Mouse (Mus musculus) C2C12 (cell line): ENCODE measurements around the gene Lce1e. TPM values are rescaled to one million over a fixed set of nuclear protein-coding genes. Genes with fewer than 3 reads are reported as not detected.
"Not testable (repeated sequence)": the region's sequence is repeated elsewhere in the genome, so short reads cannot be mapped to it uniquely, and the experiment has no call there.

Experiments
- H3K27me3 ChIP-seq: one replicate; pipeline ENCODE4 v1.6.1; 2011; ENCODE audit not compliant: control insufficient read depth, insufficient read depth, insufficient read length
- H3K36me3 ChIP-seq: one replicate; pipeline ENCODE4 v1.6.1; 2011; ENCODE audit not compliant: control insufficient read depth, insufficient read depth
- H3K4me3 ChIP-seq: one replicate; pipeline ENCODE4 v1.5.1; 2011; ENCODE audit warnings: mild to moderate bottlenecking, control low read depth; ENCODE audit not compliant: poor library complexity, insufficient read depth, severe bottlenecking
- H3K79me2 ChIP-seq: one replicate; pipeline ENCODE4 v1.6.1; 2011; ENCODE audit not compliant: control insufficient read depth, insufficient read depth
- H3K79me3 ChIP-seq: one replicate; pipeline ENCODE4 v1.6.1; 2011; ENCODE audit warnings: low read depth, control low read depth
- H3ac ChIP-seq: one replicate; pipeline ENCODE3; 2011; ENCODE audit warnings: low read depth; ENCODE audit not compliant: control insufficient read depth, insufficient read length
- CEBPB ChIP-seq: IDR thresholded peaks from one replicate; pipeline ENCODE4 v1.6.1; 2011; ENCODE audit warnings: low read depth, mild to moderate bottlenecking, control low read depth, moderate library complexity
- CTCF ChIP-seq: IDR thresholded peaks from one replicate; pipeline ENCODE4 v1.5.1; 2011; ENCODE audit not compliant: control insufficient read depth, insufficient read depth, insufficient read length
- FOSL1 ChIP-seq: IDR thresholded peaks from one replicate; pipeline ENCODE4 v1.8.0; 2011; ENCODE audit warnings: mild to moderate bottlenecking, low read length; ENCODE audit not compliant: poor library complexity, insufficient read depth, severe bottlenecking
- MAX ChIP-seq: IDR thresholded peaks from one replicate; pipeline ENCODE4 v1.6.1; 2011; ENCODE audit warnings: mild to moderate bottlenecking, control low read depth
- MYOD1 ChIP-seq: IDR thresholded peaks from one replicate; pipeline ENCODE4 v1.6.1; 2011; ENCODE audit warnings: low read depth; ENCODE audit not compliant: control insufficient read depth, insufficient read length
- MYOG ChIP-seq: IDR thresholded peaks from one replicate; pipeline ENCODE4 v1.6.1; 2011; ENCODE audit not compliant: control insufficient read depth, insufficient read length; ENCODE audit errors: extremely low read depth
- USF1 ChIP-seq: IDR thresholded peaks from one replicate; pipeline ENCODE4 v1.6.1; 2011; ENCODE audit warnings: low read depth, mild to moderate bottlenecking, control low read depth, moderate library complexity
- polyA plus RNA-seq: library from polyadenylated mRNA; unstranded; fragments of >200 nt; fragmentation: generic; extraction: Trizol; gene quantifications from one replicate; pipeline ENCODE4 v1.2.1, GENCODE M21; 2012; ENCODE audit warnings: missing spikeins

Gene Lce1e
- polyA plus RNA-seq, 1 experiment: not detected

- Histone ChIP-seq H3K4me3 (no peak overlapping the region), H3K79me3 (no peaks in the 10 kb centered on the region), H3K79me2 (no peaks in the 10 kb centered on the region), H3K36me3 (no peaks in the 10 kb centered on the region), H3ac (no peak overlapping the region), H3K27me3 (no peaks in the 10 kb centered on the region)
- no peak for TF ChIP-seq FOSL1
- no peak for TF ChIP-seq MAX
- no peak for TF ChIP-seq MYOG
- TF ChIP-seq CTCF: no peak
- no peak for TF ChIP-seq CEBPB
- no peak for TF ChIP-seq MYOD1
- no peak for TF ChIP-seq USF1
These were observed 6.2 kb upstream of the Lce1e start for GRCm38 (mm10) chr3:92715122-92715521.

- Histone ChIP-seq H3K79me2 (no peaks in the 10 kb centered on the region), H3K79me3 (no peaks in the 10 kb centered on the region)
These were observed 14.3 kb downstream of the Lce1e start for GRCm38 (mm10) chr3:92694613-92695012.

GRCm38 (mm10) chr3:92691688-92692087 is 17.2 kb downstream of the Lce1e start:
- Histone ChIP-seq H3K36me3 (no peaks in the 10 kb centered on the region), H3K79me2 (no peaks in the 10 kb centered on the region), H3K79me3 (no peaks in the 10 kb centered on the region), H3ac (no peak overlapping the region), H3K4me3 (no peak overlapping the region), H3K27me3 (no peaks in the 10 kb centered on the region)
- TF ChIP-seq MYOG (no peak), MYOD1 (peak; percentile 52), FOSL1 (peak; percentile 79), CEBPB (peak; percentile 59), USF1 (no peak), MAX (no peak)

More at GRCm38 (mm10) chr3:92694613-92695012, 14.3 kb downstream of the Lce1e start:
- no peak overlapping the region for H3ac ChIP-seq
- no peaks in the 10 kb centered on the region for H3K27me3 ChIP-seq
- TF ChIP-seq CTCF (no peak), FOSL1 (no peak), MYOD1 (no peak), USF1 (no peak), MYOG (no peak), CEBPB (no peak), MAX (no peak)
- H3K36me3 ChIP-seq: no peaks in the 10 kb centered on the region
- H3K4me3 ChIP-seq: no peak overlapping the region

- not testable (repeated sequence) for H3K79me3 ChIP-seq, H3K79me2 ChIP-seq, H3K27me3 ChIP-seq, H3K4me3 ChIP-seq, H3K36me3 ChIP-seq, H3ac ChIP-seq
These were observed 19.7 kb downstream of the Lce1e start for GRCm38 (mm10) chr3:92689154-92689553.

- TF ChIP-seq CEBPB (no peak), USF1 (no peak), MYOD1 (no peak), FOSL1 (no peak), MYOG (no peak), CTCF (no peak), MAX (no peak)
- Histone ChIP-seq H3K79me2 (no peaks in the 10 kb centered on the region), H3K36me3 (no peaks in the 10 kb centered on the region), H3K4me3 (no peak within 1 kb of the TSS), H3K27me3 (no peaks in the 10 kb centered on the region), H3K79me3 (no peaks in the 10 kb centered on the region), H3ac (no peak within 1 kb of the TSS)
These were observed 21.8 kb downstream of the Lce1e start, which contains the start of gene Lce1d for GRCm38 (mm10) chr3:92687110-92687509. Lce1d (minus strand) TSS chr3:92687210.

- Histone ChIP-seq H3ac (no peak within 1 kb of the TSS), H3K36me3 (no peaks in the 10 kb centered on the region), H3K79me3 (no peaks in the 10 kb centered on the region), H3K4me3 (no peak within 1 kb of the TSS), H3K27me3 (no peaks in the 10 kb centered on the region), H3K79me2 (no peaks in the 10 kb centered on the region)
- TF ChIP-seq MAX: no peak
- TF ChIP-seq MYOG: no peak
- no peak for TF ChIP-seq CEBPB
- TF ChIP-seq USF1: no peak
These were observed 29.9 kb downstream of the Lce1e start, which contains the start of gene Lce1c for GRCm38 (mm10) chr3:92678947-92679346. Lce1c (plus strand) TSS chr3:92679247.
